Mouse (Mus musculus): ENCODE measurements around the gene Mctp1.

- TF ChIP-seq CTCF (IDR thresholded peaks at IDR 0.05; ENCODE audit: low read depth, low read length) = no peak
- TF ChIP-seq POLR2A (IDR thresholded peaks at IDR 0.05; ENCODE audit: borderline replicate concordance, low read depth, low read length) = no peak
Observed at GRCm38 (mm10) chr13:76429456-76429855, 45.1 kb downstream of the Mctp1 start.
